Mouse (Mus musculus) cortical plate, adult 2 months (tissue): ENCODE measurements around the gene Set.
"Not testable (repeated sequence)": the region's sequence is repeated elsewhere in the genome, so short reads cannot be mapped to it uniquely, and the experiment has no call there.

ENCODE experiments used
- CTCF ChIP-seq: fragments of 200-500 bp; IDR thresholded peaks from 2 replicates; pipeline ENCODE4 v1.5.1; 2011; ENCODE audit warnings: mild to moderate bottlenecking, control low read depth, low read length; ENCODE audit not compliant: insufficient read depth; ENCODE audit errors: extremely low read depth
- POLR2A ChIP-seq: fragments of 200-500 bp; IDR thresholded peaks from 2 replicates; pipeline ENCODE4 v1.6.1; 2011; ENCODE audit warnings: mild to moderate bottlenecking, low read length, control low read depth; ENCODE audit not compliant: insufficient read depth; ENCODE audit errors: extremely low read depth

DNA sequence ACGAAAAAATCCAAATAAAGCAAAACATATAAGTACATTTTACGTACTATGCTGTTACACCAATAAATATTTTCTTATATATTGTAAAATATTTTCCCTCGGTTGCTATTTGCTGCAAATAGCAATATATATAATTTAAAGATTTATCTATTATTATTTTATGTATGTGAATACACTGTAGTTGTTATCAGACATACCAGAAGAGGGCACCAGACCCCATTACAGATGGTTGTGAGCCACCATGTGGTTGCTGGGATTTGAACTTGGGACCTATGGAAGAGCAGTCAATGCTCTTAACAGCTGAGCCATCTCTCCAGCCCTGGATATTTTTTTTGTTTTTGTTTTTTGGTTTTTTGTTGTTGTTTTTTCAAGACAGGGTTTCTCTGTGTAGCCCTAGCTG is 1.9 kb upstream of the Set start:
- TF ChIP-seq CTCF, POLR2A: not testable (repeated sequence)
